Mouse (Mus musculus): ENCODE results near the gene Mfsd2a. TPM values are rescaled to one million over a fixed set of nuclear protein-coding genes. Genes with fewer than 3 reads are reported as not detected.

Gene Mfsd2a
- total RNA-seq (2014; fragmentation: Nextera tagmentation) (not detected in 2 replicates), total RNA-seq (2017) (0.06 and 0.11 TPM in 2 replicates), polyA plus RNA-seq (2012) (not detected in 2 replicates)

- peaks cover 36% of the 10 kb centered on the region for H3K27me3 ChIP-seq (ENCODE audit: insufficient read depth, low read length)
- H3K9me3 ChIP-seq (replicated peaks), result no peaks in the 10 kb centered on the region
- H3K4me3 ChIP-seq (ENCODE audit: low read depth, low read length), result peak within 1 kb of the TSS; percentile 9; the same call in 1 of the 2 replicates
- H3K36me3 ChIP-seq (replicated peaks), result no peaks in the 10 kb centered on the region
- peaks cover 16% of the 10 kb centered on the region for H3K4me1 ChIP-seq (ENCODE audit: insufficient read depth, low read depth, low read length)
- DNase-seq (ENCODE audit: low spot score), result no peak
- TF ChIP-seq GATA1 (IDR thresholded peaks at IDR 0.05; ENCODE audit: borderline replicate concordance, low read length) (no peak), TAL1 (conservative IDR thresholded peaks at IDR 0.05; ENCODE audit: low read depth, low read length) (no peak), POLR2AphosphoS5 (IDR thresholded peaks at IDR 0.05; ENCODE audit: insufficient replicate concordance, low read depth, low read length) (no peak), CTCF (IDR thresholded peaks at IDR 0.05; ENCODE audit: low read depth, low read length) (no peak), GATA2 (IDR thresholded peaks at IDR 0.05; ENCODE audit: borderline replicate concordance, low read depth, low read length) (no peak)
- no peak for ATAC-seq (ENCODE audit: extremely low read depth, insufficient number of reproducible peaks, low FRiP score, poor library complexity, severe bottlenecking)
Observed at GRCm38 (mm10) chr4:122961100-122961567, at the start of gene Mfsd2a. Mfsd2a (minus strand) TSS chr4:122961188.

GRCm38 (mm10) chr4:123005054-123005966 lies 44.3 kb upstream of the Mfsd2a start:
- Histone ChIP-seq H3K9me3 (replicated peaks) (no peaks in the 10 kb centered on the region), H3K4me3 (ENCODE audit: low read depth, low read length) (no peak overlapping the region), H3K4me1 (ENCODE audit: insufficient read depth, low read depth, low read length) (no peaks in the 10 kb centered on the region), H3K27me3 (ENCODE audit: insufficient read depth, low read length) (peaks cover 35% of the 10 kb centered on the region), H3K36me3 (replicated peaks) (no peaks in the 10 kb centered on the region)
- DNase-seq (ENCODE audit: low spot score), result no peak
- no peak for TF ChIP-seq GATA2 (IDR thresholded peaks at IDR 0.05; ENCODE audit: borderline replicate concordance, low read depth, low read length)
- TF ChIP-seq GATA1 (IDR thresholded peaks at IDR 0.05; ENCODE audit: borderline replicate concordance, low read length), result no peak
- no peak for TF ChIP-seq TAL1 (conservative IDR thresholded peaks at IDR 0.05; ENCODE audit: low read depth, low read length)
- no peak for TF ChIP-seq CTCF (IDR thresholded peaks at IDR 0.05; ENCODE audit: low read depth, low read length)
- no peak for TF ChIP-seq POLR2AphosphoS5 (IDR thresholded peaks at IDR 0.05; ENCODE audit: insufficient replicate concordance, low read depth, low read length)
- no peak for ATAC-seq (ENCODE audit: extremely low read depth, insufficient number of reproducible peaks, low FRiP score, poor library complexity, severe bottlenecking)

DNA sequence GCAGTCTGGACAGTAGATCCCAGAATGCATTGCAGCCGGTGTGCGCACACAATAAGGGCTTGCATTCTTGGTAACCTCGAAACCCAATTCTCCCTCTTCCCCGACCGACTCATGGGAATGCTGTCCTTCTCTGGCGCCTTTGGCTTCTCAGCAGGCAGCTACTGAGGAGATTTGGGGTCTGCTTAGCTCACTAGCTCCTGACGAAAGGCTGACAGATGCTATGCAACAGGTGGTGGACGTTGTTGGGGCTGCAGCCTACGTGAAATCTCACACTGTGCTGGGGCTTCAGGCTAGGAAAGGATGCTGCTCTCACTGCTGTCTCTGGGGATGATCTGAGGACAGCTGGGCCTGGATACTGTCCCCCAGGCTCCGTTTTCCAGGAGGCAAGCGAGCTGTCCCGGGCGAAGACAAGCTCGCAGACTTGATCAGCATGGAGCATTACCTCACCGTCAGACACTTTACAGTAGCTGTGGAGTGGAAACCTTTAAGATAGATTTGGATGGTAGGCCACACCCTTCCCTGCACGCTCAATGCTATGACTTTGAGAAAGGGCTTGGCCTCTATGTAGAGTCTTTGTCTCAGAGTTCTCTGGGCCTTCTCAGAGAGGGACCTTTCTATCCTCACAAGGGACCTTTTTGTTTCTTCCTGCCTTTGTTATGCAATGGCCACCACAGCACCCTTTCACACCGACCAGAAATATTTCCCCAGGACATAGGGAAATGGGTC lies 39.8 kb upstream of the Mfsd2a start:
- no peak for DNase-seq (ENCODE audit: low spot score)
- H3K36me3 ChIP-seq (replicated peaks), result no peaks in the 10 kb centered on the region
- no peak for ATAC-seq (ENCODE audit: extremely low read depth, insufficient number of reproducible peaks, low FRiP score, poor library complexity, severe bottlenecking)
- no peak for TF ChIP-seq POLR2AphosphoS5 (IDR thresholded peaks at IDR 0.05; ENCODE audit: insufficient replicate concordance, low read depth, low read length)
- no peak for TF ChIP-seq GATA2 (IDR thresholded peaks at IDR 0.05; ENCODE audit: borderline replicate concordance, low read depth, low read length)
- TF ChIP-seq CTCF (IDR thresholded peaks at IDR 0.05; ENCODE audit: low read depth, low read length), result no peak
- H3K4me1 ChIP-seq (ENCODE audit: insufficient read depth, low read depth, low read length), result peaks cover 2% of the 10 kb centered on the region; the same call in 1 of the 2 replicates
- no peaks in the 10 kb centered on the region for H3K9me3 ChIP-seq (replicated peaks)
- peaks cover 60% of the 10 kb centered on the region for H3K27me3 ChIP-seq (ENCODE audit: insufficient read depth, low read length)
- H3K4me3 ChIP-seq (ENCODE audit: low read depth, low read length), result no peak overlapping the region

GRCm38 (mm10) chr4:123000130-123000529 lies 39.1 kb upstream of the Mfsd2a start:
- DNase-seq (ENCODE audit: low spot score) (no peak), ATAC-seq (ENCODE audit: extremely low read depth, insufficient number of reproducible peaks, low FRiP score, poor library complexity, severe bottlenecking) (no peak)
- H3K4me3 ChIP-seq (ENCODE audit: low read depth, low read length), result no peak overlapping the region
- no peaks in the 10 kb centered on the region for H3K36me3 ChIP-seq (replicated peaks)
- peaks cover 6% of the 10 kb centered on the region; the same call in 1 of the 2 replicates for H3K4me1 ChIP-seq (ENCODE audit: insufficient read depth, low read depth, low read length)
- no peaks in the 10 kb centered on the region for H3K9me3 ChIP-seq (replicated peaks)
- H3K27me3 ChIP-seq (ENCODE audit: insufficient read depth, low read length), result peaks cover 62% of the 10 kb centered on the region
- TF ChIP-seq GATA2 (IDR thresholded peaks at IDR 0.05; ENCODE audit: borderline replicate concordance, low read depth, low read length) (no peak), POLR2AphosphoS5 (IDR thresholded peaks at IDR 0.05; ENCODE audit: insufficient replicate concordance, low read depth, low read length) (no peak), TAL1 (conservative IDR thresholded peaks at IDR 0.05; ENCODE audit: low read depth, low read length) (no peak), GATA1 (IDR thresholded peaks at IDR 0.05; ENCODE audit: borderline replicate concordance, low read length) (no peak), CTCF (IDR thresholded peaks at IDR 0.05; ENCODE audit: low read depth, low read length) (no peak)

DNA sequence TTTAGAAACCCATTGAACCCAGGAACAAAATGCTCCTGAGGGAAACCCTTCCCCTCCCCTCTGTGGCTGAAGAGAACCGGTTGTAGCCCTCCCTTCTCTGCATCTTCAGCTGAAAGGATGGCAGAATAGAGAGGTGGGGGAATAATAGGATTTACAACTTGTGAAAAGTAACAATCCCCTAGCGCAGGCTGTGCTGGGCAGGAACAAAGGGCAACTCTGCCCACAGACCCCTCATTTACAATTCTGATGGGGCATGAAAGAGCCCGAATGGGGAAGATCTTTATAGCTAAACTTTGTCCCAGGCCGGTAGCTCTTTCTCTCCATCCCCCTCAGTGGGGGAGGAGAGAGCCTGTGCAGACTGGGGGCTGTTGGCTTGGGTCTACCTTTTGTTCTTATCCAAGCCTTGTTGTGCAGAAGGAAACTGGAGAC lies 38.3 kb upstream of the Mfsd2a start:
- TF ChIP-seq GATA2 (IDR thresholded peaks at IDR 0.05; ENCODE audit: borderline replicate concordance, low read depth, low read length) (no peak), POLR2AphosphoS5 (IDR thresholded peaks at IDR 0.05; ENCODE audit: insufficient replicate concordance, low read depth, low read length) (no peak)
- ATAC-seq (ENCODE audit: extremely low read depth, insufficient number of reproducible peaks, low FRiP score, poor library complexity, severe bottlenecking), result no peak
- Histone ChIP-seq H3K9me3 (replicated peaks) (no peaks in the 10 kb centered on the region), H3K4me3 (ENCODE audit: low read depth, low read length) (no peak overlapping the region), H3K27me3 (ENCODE audit: insufficient read depth, low read length) (peaks cover 66% of the 10 kb centered on the region), H3K4me1 (ENCODE audit: insufficient read depth, low read depth, low read length) (peaks cover 6% of the 10 kb centered on the region; the same call in 1 of the 2 replicates), H3K36me3 (replicated peaks) (no peaks in the 10 kb centered on the region)
- DNase-seq (ENCODE audit: low spot score), result no peak
